Mouse (Mus musculus): Measurements from ENCODE around the gene Fgfr2.
"Not testable (repeated sequence)": the region's sequence is repeated elsewhere in the genome, so short reads cannot be mapped to it uniquely, and the experiment has no call there.

The Fgfr2 gene

GRCm38 (mm10) chr7:130472683-130473082 is 2650.5 kb downstream of the Fgfr2 start:
- DNase-seq (ENCODE audit: low spot score): no peak

GRCm38 (mm10) chr7:130471045-130471444 is 2652.1 kb downstream of the Fgfr2 start:
- no peak for DNase-seq (ENCODE audit: low spot score)

GRCm38 (mm10) chr7:130455587-130456246 is 2667.4 kb downstream of the Fgfr2 start:
- no peak for DNase-seq (ENCODE audit: low spot score)

GRCm38 (mm10) chr7:130454226-130454625 is 2668.9 kb downstream of the Fgfr2 start:
- no peak for DNase-seq (ENCODE audit: low spot score)

GRCm38 (mm10) chr7:130435776-130436175 is 2687.4 kb downstream of the Fgfr2 start:
- DNase-seq (ENCODE audit: low spot score): no peak

GRCm38 (mm10) chr7:130432141-130432540 is 2691.0 kb downstream of the Fgfr2 start:
- no peak for DNase-seq (ENCODE audit: low spot score)

- DNase-seq (ENCODE audit: low spot score): no peak
Measured at GRCm38 (mm10) chr7:130426586-130426985, 2696.6 kb downstream of the Fgfr2 start.

GRCm38 (mm10) chr7:130425991-130426390 is 2697.2 kb downstream of the Fgfr2 start:
- DNase-seq (ENCODE audit: low spot score): no peak

GRCm38 (mm10) chr7:130419961-130420360 is 2703.2 kb downstream of the Fgfr2 start:
- no peak for DNase-seq (ENCODE audit: low spot score)

- no peak for DNase-seq (ENCODE audit: low spot score)
Measured at GRCm38 (mm10) chr7:130407622-130408021, 2715.5 kb downstream of the Fgfr2 start.

- DNase-seq (ENCODE audit: low spot score): no peak
Measured at GRCm38 (mm10) chr7:130403346-130403745, 2719.8 kb downstream of the Fgfr2 start.

GRCm38 (mm10) chr7:130394697-130395096 is 2728.5 kb downstream of the Fgfr2 start:
- DNase-seq (ENCODE audit: low spot score): no peak

- not testable (repeated sequence) for DNase-seq (ENCODE audit: low spot score)
Measured at GRCm38 (mm10) chr7:130390060-130390459, 2733.1 kb downstream of the Fgfr2 start.

GRCm38 (mm10) chr7:130386308-130386707 is 2736.8 kb downstream of the Fgfr2 start:
- DNase-seq (ENCODE audit: low spot score): no peak

GRCm38 (mm10) chr7:130385732-130386294 is 2737.3 kb downstream of the Fgfr2 start:
- DNase-seq (ENCODE audit: low spot score): no peak

- DNase-seq (ENCODE audit: low spot score): no peak
Measured at GRCm38 (mm10) chr7:130382126-130382525, 2741.0 kb downstream of the Fgfr2 start.

GRCm38 (mm10) chr7:130381387-130381951 is 2741.7 kb downstream of the Fgfr2 start:
- peak; percentile 22 for DNase-seq (ENCODE audit: low spot score)

GRCm38 (mm10) chr7:130380769-130381355 is 2742.3 kb downstream of the Fgfr2 start:
- DNase-seq (ENCODE audit: low spot score): no peak

- no peak for DNase-seq (ENCODE audit: low spot score)
Measured at GRCm38 (mm10) chr7:130380367-130380766, 2742.8 kb downstream of the Fgfr2 start.

- DNase-seq (ENCODE audit: low spot score): no peak
Measured at GRCm38 (mm10) chr7:130379886-130380285, 2743.3 kb downstream of the Fgfr2 start.

- no peak for DNase-seq (ENCODE audit: low spot score)
Measured at GRCm38 (mm10) chr7:130378308-130378707, 2744.8 kb downstream of the Fgfr2 start.

GRCm38 (mm10) chr7:130374311-130374710 is 2748.8 kb downstream of the Fgfr2 start:
- no peak for DNase-seq (ENCODE audit: low spot score)
